Mouse (Mus musculus) lung, postnatal 10 days (tissue): ENCODE data around the gene Tspan33.
A peak's percentile ranks its signal among the peaks of the same experiment; 100 is the strongest.
"Not testable (repeated sequence)": the region's sequence is repeated elsewhere in the genome, so short reads cannot be mapped to it uniquely, and the experiment has no call there.

Source experiments
- DNase-seq: peaks from one replicate; pipeline ENCODE4 v3.0.0; 2021

The Tspan33 gene

DNA sequence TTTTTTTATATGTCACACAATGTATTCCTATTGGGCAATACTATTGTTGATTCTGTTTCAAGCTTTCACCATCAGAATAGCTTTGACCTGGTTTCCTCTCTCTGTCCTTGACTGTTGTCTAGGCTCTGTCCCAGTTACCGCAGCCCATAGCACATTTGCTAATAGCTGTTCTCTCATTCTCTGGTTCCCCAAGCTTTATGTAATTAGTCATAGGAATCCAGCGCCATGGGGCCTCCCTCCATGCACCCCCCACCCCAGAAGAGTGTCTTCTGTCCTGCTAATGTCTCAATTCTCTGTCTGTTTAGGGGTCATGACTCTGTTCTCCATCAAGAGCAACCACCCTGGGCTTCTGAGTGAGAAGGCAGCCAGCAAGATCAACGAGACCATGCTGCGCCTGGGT, 62.5 kb downstream of the Tspan33 start:
- DNase-seq: no peak

DNA sequence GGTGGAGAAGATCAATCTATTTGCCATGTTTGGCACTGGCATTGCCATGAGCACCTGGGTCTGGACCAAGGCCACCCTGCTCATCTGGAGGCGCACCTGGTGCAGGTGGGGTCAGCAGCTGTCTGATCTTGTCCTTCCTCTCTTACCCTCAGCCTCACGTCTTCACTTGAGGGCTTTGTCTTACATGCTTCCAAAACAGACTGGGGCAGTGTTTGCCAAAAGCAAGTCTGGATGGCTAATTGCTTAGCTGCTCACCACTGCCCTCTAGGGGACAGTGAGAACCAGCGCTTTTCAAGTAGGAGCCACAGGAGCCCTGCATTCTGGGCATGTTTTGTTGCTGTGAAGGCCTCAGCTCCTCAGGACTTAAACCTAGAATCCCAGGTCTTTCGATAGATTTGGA, 64.4 kb downstream of the Tspan33 start:
- DNase-seq: peak; percentile 84

DNA sequence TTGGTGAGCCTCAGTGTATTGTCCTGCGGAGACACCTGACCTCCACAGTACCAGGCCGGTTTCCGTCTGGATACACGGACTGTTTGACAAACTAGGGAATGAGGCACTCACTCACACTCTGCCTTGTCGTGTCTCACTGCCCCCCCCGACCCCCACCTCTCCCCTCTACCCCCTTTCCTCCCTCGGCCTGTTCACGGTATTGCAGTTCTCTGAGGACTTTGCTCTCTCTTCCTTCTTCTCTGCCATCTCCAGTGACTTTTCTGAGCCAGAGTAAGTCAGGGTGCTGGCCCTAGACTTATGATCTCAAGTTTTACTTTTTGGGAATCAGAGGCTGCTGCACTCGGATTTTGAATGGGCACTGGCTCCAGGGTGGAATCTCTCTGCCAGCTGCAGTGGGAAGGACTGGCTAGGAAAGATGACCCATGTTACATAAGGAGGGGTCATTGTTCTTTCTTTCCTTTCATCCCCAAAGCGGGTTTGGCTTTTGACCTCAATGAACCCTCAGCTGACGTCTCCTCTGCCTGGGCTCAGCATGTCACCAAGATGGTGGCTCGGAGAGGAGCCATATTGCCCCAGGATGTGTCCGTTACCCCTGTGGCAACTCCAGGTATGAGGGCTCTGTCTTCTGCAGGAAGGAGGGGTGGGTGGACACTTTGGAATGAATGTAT, 65.1 kb downstream of the Tspan33 start:
- DNase-seq: no peak

DNA sequence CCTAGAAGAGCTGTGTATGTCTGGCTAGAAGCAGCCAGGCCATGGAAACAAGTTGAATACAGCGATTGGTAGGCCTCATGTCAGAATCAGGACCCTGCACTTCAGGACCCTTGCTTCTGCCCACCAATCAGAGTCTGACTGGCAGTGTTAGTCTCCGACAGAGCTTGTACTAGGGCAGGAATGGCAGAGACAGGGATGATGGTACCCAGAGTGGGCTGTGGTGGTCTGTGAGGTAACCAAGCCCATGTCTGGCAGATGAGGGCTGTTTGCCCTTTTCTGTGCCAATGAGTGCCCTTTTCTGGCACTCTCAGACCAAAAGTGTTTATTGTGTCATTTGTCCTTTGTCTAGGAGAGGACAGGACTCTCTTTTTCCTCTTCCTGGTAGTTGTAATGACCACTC, 66.4 kb downstream of the Tspan33 start:
- DNase-seq: not testable (repeated sequence)

DNA sequence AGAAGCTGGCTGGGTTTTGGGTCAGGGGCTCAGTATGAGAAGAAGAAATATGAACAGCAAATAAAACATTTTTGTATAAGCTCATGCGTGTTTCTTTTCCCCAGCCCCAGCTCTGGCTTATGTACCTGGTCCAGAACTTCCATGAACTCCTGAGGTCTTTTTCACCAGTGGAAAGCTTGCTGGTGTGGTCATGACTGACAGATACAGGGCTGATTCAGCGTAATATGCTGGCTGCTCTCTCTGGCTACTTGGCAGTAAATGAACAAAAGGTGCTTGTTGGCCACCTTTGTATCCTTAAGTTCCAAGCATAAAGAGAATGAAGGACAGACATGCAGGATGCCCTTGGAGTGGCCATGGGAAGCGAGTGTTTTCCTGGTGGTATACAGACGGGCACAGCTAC, 67.3 kb downstream of the Tspan33 start:
- DNase-seq: no peak

DNA sequence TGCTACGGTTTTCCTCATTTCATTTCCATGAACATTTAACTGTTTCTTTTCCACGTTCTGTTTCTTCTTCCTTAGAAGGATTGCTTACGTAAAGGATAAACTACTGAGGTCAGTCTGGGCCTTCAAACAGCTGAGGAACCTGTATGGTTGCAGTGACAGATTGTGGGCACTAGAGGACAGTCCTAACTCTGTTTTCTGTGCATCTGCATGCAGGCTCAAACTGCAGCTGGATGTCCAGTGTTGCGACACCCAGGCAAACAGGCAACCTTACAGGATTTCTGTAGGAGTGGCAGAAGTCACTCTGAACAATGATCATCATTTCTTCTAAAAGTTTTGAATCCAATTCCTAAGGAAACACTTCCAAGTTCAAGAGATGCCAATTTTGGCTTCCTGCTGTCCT, 68.5 kb downstream of the Tspan33 start:
- DNase-seq: peak; percentile 37

DNA sequence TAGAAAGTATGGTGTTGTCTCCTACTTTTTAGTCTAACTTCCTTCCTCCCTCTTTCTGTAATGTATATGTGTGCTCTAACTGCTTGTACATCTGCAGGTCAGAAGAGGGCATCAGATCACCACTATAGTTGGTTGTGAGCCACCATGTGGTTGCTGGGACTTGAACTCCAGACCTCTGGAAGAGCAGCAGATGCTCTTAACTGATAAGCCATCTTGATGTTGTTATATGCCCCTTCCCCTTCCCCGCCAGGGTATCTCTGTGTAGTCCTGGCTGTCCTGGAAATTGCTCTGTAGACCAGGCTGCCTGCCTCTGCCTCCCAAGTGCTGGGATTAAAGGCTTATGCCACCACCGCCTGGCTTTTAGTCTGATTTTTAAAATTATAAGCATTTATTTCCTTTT, 72.9 kb downstream of the Tspan33 start:
- DNase-seq: no peak
